In the genomic region with DNA sequence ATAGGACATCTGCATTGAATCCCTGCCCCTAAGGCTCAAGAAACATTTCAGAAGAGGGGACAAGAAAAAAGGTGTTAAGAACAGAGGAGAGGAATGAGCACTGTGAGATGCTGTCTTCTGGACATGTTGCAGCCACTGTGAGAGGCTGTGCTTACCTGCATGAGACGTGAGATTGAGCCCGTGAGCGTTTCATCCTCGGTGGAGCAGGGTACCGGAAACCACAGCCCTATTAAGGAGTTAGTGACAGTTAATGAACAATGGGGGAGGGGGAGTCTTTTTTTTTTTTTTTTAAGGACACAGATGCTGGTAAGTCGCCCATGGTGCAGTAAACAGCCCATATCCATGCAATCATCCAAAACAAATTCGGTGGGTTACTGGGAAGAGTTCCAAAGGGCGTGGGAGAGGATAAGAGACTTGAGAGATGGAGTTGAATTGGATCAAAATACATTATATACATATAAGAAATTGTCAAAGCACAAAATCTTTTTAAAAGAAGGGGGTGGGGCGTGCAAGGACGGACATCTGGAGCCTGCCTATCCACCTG, we compare ENCODE assay signal across 8 mouse cellular contexts. TPM values are rescaled to one million over a fixed set of nuclear protein-coding genes. Genes with fewer than 3 reads are reported as not detected.
A peak's percentile ranks its signal among the peaks of the same experiment; 100 is the strongest.
DNase-seq lines count a peak whose midpoint lies in the region; ATAC-seq and TF ChIP-seq lines count a peak whose summit lies in the region.

No protein-coding gene starts in this region.

- no peak for TF ChIP-seq POLR2A in lung, adult 2 months (IDR thresholded peaks at IDR 0.05; ENCODE audit: borderline replicate concordance, extremely low read depth, low read depth, low read length)
- TF ChIP-seq POLR2A in limb, embryonic 14.5 days (IDR thresholded peaks at IDR 0.05; ENCODE audit: borderline replicate concordance, extremely low read depth, insufficient read depth, insufficient read length): no peak

- no peaks in the 10 kb centered on the region for H3K36me3 ChIP-seq in lung, embryonic 16.5 days (ENCODE audit: control insufficient read depth, insufficient read depth, low read length)
- H3K36me3 ChIP-seq in forebrain, embryonic 16.5 days (ENCODE audit: control insufficient read depth, insufficient read depth): no peaks in the 10 kb centered on the region
- no peaks in the 10 kb centered on the region for H3K36me3 ChIP-seq in limb, embryonic 14.5 days (ENCODE audit: control insufficient read depth, insufficient read depth, low read length)
- no peaks in the 10 kb centered on the region for H3K36me3 ChIP-seq in stomach, embryonic 14.5 days (ENCODE audit: control insufficient read depth, insufficient read depth, low read length)

- DNase-seq in lung, adult 2 months: no peak
- no peak for DNase-seq in limb, embryonic 14.5 days (ENCODE audit: low spot score)
- no peak for DNase-seq in right cerebral cortex, postnatal 36 days (ENCODE audit: low spot score in 2 of 2)
- no peak for DNase-seq in testis, postnatal 14 days (ENCODE audit: low spot score)
- no peak for DNase-seq in adrenal gland, adult 8-10 months

- 15% methylated on average over 10 of the region's 10 CpGs for WGBS in lung, embryonic 16.5 days
- 22% methylated on average over 10 of the region's 10 CpGs for WGBS in lung, adult 2 months
- WGBS in forebrain, embryonic 16.5 days: 4% methylated on average over 10 of the region's 10 CpGs
- whole genome bisulfite sequencing in limb, embryonic 14.5 days: 3% methylated on average over 10 of the region's 10 CpGs
- WGBS in stomach, embryonic 14.5 days: 8% methylated on average over 10 of the region's 10 CpGs

- peaks cover 26% of the 10 kb centered on the region for H3K4me1 ChIP-seq in lung, embryonic 16.5 days (replicated peaks; ENCODE audit: control insufficient read depth, insufficient read depth, low read length)
- no peaks in the 10 kb centered on the region for H3K4me1 ChIP-seq in lung, adult 2 months (ENCODE audit: control insufficient read depth, insufficient read depth, low read length)
- peaks cover 23% of the 10 kb centered on the region for H3K4me1 ChIP-seq in forebrain, embryonic 16.5 days (replicated peaks; ENCODE audit: control insufficient read depth, insufficient read depth, low read length)
- peaks cover 16% of the 10 kb centered on the region for H3K4me1 ChIP-seq in limb, embryonic 14.5 days (ENCODE audit: control insufficient read depth, insufficient read depth, low read length)
- peaks cover 12% of the 10 kb centered on the region; the same call in 1 of the 2 replicates for H3K4me1 ChIP-seq in stomach, embryonic 14.5 days (ENCODE audit: control insufficient read depth, insufficient read depth, low read length)

- peak overlapping the region; percentile 7; the same call in 1 of the 2 replicates for H3K4me3 ChIP-seq in lung, embryonic 16.5 days (ENCODE audit: low read length)
- H3K4me3 ChIP-seq in lung, adult 2 months (replicated peaks; ENCODE audit: extremely low read depth, low read depth, low read length): no peak overlapping the region
- H3K4me3 ChIP-seq in forebrain, embryonic 16.5 days (replicated peaks; ENCODE audit: low read length): peak overlapping the region; percentile 37
- H3K4me3 ChIP-seq in limb, embryonic 14.5 days (replicated peaks; ENCODE audit: low read length): peak overlapping the region; percentile 26
- peak overlapping the region; percentile 2; the same call in 1 of the 2 replicates for H3K4me3 ChIP-seq in stomach, embryonic 14.5 days (ENCODE audit: low read depth, low read length)

- peak overlapping the region; percentile 36 for H3K4me2 ChIP-seq in lung, embryonic 16.5 days (ENCODE audit: low read depth, low read length)
- H3K4me2 ChIP-seq in forebrain, embryonic 16.5 days (ENCODE audit: low read length): peak overlapping the region; percentile 58
- H3K4me2 ChIP-seq in limb, embryonic 14.5 days (replicated peaks; ENCODE audit: low read depth, low read length, severe bottlenecking): peak overlapping the region; percentile 46
- peak overlapping the region; percentile 42 for H3K4me2 ChIP-seq in stomach, embryonic 14.5 days (replicated peaks; ENCODE audit: low read depth, low read length)

- no peak overlapping the region for H3K9ac ChIP-seq in lung, embryonic 16.5 days (ENCODE audit: low read length)
- peak overlapping the region; percentile 49 for H3K9ac ChIP-seq in forebrain, embryonic 16.5 days (replicated peaks; ENCODE audit: low read depth, low read length)
- no peak overlapping the region for H3K9ac ChIP-seq in limb, embryonic 14.5 days (ENCODE audit: low read depth, low read length, severe bottlenecking)
- no peak overlapping the region for H3K9ac ChIP-seq in stomach, embryonic 14.5 days (replicated peaks; ENCODE audit: low read depth, low read length)

- ATAC-seq in lung, embryonic 16.5 days (ENCODE audit: low read depth): peak; percentile 10; the same call in 1 of the 2 replicates
- ATAC-seq in forebrain, embryonic 16.5 days: peak; percentile 49
- 0 out of 2 replicates have a peak, but pooled peaks have one; percentile 2 for ATAC-seq in limb, embryonic 14.5 days (ENCODE audit: low FRiP score, low read depth)
- ATAC-seq in stomach, embryonic 14.5 days (ENCODE audit: insufficient number of reproducible peaks, insufficient read depth, low FRiP score, low read depth): peak; percentile 5; the same call in 1 of the 2 replicates

- H3K27me3 ChIP-seq in lung, embryonic 16.5 days (ENCODE audit: control insufficient read depth, insufficient read depth, low read depth, low read length): no peaks in the 10 kb centered on the region
- no peaks in the 10 kb centered on the region for H3K27me3 ChIP-seq in forebrain, embryonic 16.5 days (replicated peaks; ENCODE audit: control insufficient read depth, insufficient read depth, low read length)
- H3K27me3 ChIP-seq in limb, embryonic 14.5 days (ENCODE audit: control insufficient read depth, insufficient read depth, low read length): no peaks in the 10 kb centered on the region
- no peaks in the 10 kb centered on the region for H3K27me3 ChIP-seq in stomach, embryonic 14.5 days (ENCODE audit: control insufficient read depth, insufficient read depth, low read length)

- peaks cover 2% of the 10 kb centered on the region; the same call in 1 of the 2 replicates for H3K9me3 ChIP-seq in lung, embryonic 16.5 days (ENCODE audit: control insufficient read depth, low read length)
- H3K9me3 ChIP-seq in forebrain, embryonic 16.5 days (ENCODE audit: control insufficient read depth, low read length): peaks cover 3% of the 10 kb centered on the region
- H3K9me3 ChIP-seq in limb, embryonic 14.5 days (ENCODE audit: control insufficient read depth, low read length): peaks cover 7% of the 10 kb centered on the region; the same call in 1 of the 2 replicates
- H3K9me3 ChIP-seq in stomach, embryonic 14.5 days (ENCODE audit: control insufficient read depth, low read depth, low read length): no peaks in the 10 kb centered on the region

- TF ChIP-seq CTCF in lung, adult 2 months (IDR thresholded peaks at IDR 0.05; ENCODE audit: insufficient read depth, low read length): no peak

- peak overlapping the region; percentile 53 for H3K27ac ChIP-seq in lung, embryonic 16.5 days (ENCODE audit: low read length)
- H3K27ac ChIP-seq in forebrain, embryonic 16.5 days (ENCODE audit: low read length): peak overlapping the region; percentile 45; the same call in 1 of the 2 replicates
- no peak overlapping the region for H3K27ac ChIP-seq in limb, embryonic 14.5 days (replicated peaks; ENCODE audit: low read depth, low read length)
- no peak overlapping the region; the same call in 1 of the 2 replicates for H3K27ac ChIP-seq in stomach, embryonic 14.5 days (ENCODE audit: low read length)

RNA-seq across cellular contexts. Expression of a gene that starts 32.4 kb away (rescaled TPM):
- 2.5 and 2.7 TPM in 2 replicates for polyA plus RNA-seq in lung, embryonic 16.5 days (2015; fragmentation: Nextera tagmentation; extraction: Ambion mirVana)
- polyA plus RNA-seq in lung, adult 2 months (2012; rRNA removed): 11.5 and 16.8 TPM in 2 replicates
- 1.0 and 1.1 TPM in 2 replicates for polyA plus RNA-seq in forebrain, embryonic 16.5 days (2015; fragmentation: Nextera tagmentation; extraction: Ambion mirVana)
- 1.5 and 1.9 TPM in 2 replicates for polyA plus RNA-seq in limb, embryonic 14.5 days (2012; rRNA removed)
- 2.4 TPM in 2 replicates for polyA plus RNA-seq in limb, embryonic 14.5 days (2014; fragmentation: Nextera tagmentation; extraction: Ambion mirVana)
- polyA plus RNA-seq in stomach, embryonic 14.5 days (2014; fragmentation: Nextera tagmentation; extraction: Ambion mirVana): 1.2 and 2.4 TPM in 2 replicates
- total RNA-seq in adrenal gland, adult 8-10 months (2022): 1 to 10 TPM; 1.2 to 3.0 (median 2.4) TPM

RNA-seq across cellular contexts. Expression of a gene that starts 43.6 kb away (rescaled TPM):
- polyA plus RNA-seq in lung, embryonic 16.5 days (2015; fragmentation: Nextera tagmentation; extraction: Ambion mirVana): 0.18 and 0.21 TPM in 2 replicates
- 4.0 and 5.0 TPM in 2 replicates for polyA plus RNA-seq in lung, adult 2 months (2012; rRNA removed)
- polyA plus RNA-seq in forebrain, embryonic 16.5 days (2015; fragmentation: Nextera tagmentation; extraction: Ambion mirVana): 0.06 and 0.20 TPM in 2 replicates
- 0.59 and 0.85 TPM in 2 replicates for polyA plus RNA-seq in limb, embryonic 14.5 days (2012; rRNA removed)
- polyA plus RNA-seq in limb, embryonic 14.5 days (2014; fragmentation: Nextera tagmentation; extraction: Ambion mirVana): 0.18 and 0.32 TPM in 2 replicates
- polyA plus RNA-seq in stomach, embryonic 14.5 days (2014; fragmentation: Nextera tagmentation; extraction: Ambion mirVana): 0.13 and 0.25 TPM in 2 replicates
- 1 to 10 TPM; 1.0 to 2.1 (median 1.4) TPM for total RNA-seq in adrenal gland, adult 8-10 months (2022)

Comparison
In these comparisons a context has a peak if more than half of its experiments do, and no peak if none do; other contexts are left out.
1. H3K27ac ChIP-seq: peak in lung, embryonic 16.5 days (single experiment) and forebrain, embryonic 16.5 days (single experiment); none in limb, embryonic 14.5 days (single experiment) and stomach, embryonic 14.5 days (single experiment).
2. Peak in every context shown above with its lines, with median percentiles within 50 percentile points of each other: ATAC-seq and H3K4me2 ChIP-seq.